Mouse (Mus musculus) ES-E14 (cell line): ENCODE data around the gene Ngfr. TPM values are rescaled to one million over a fixed set of nuclear protein-coding genes. Genes with fewer than 3 reads are reported as not detected.

ENCODE experiments used
- DNase-seq: peaks from one replicate; pipeline ENCODE4 v3.0.0-alpha.2; 2013; ENCODE audit warnings: low read depth, low spot score
- H3K27ac ChIP-seq: 2 replicates; pipeline ENCODE4 v1.5.1; 2012; ENCODE audit warnings: low read depth, mild to moderate bottlenecking, low read length, moderate library complexity, mixed read lengths; ENCODE audit not compliant: poor library complexity, insufficient read depth, severe bottlenecking
- H3K36me3 ChIP-seq: 2 replicates; pipeline ENCODE4 v1.6.1; 2012; ENCODE audit warnings: mild to moderate bottlenecking, low read length, moderate library complexity, mixed read lengths; ENCODE audit not compliant: control insufficient read depth, poor library complexity, insufficient read depth, severe bottlenecking
- H3K4me1 ChIP-seq, 2 experiments: fragments of 150-350 bp in 1 of 2; sonication (generic) in 1 of 2; 2 replicates each; pipeline ENCODE4 v1.6.1; 2012; ENCODE audit warnings: low read length in 2 of 2, mild to moderate bottlenecking in 1 of 2, mixed read lengths in 1 of 2; ENCODE audit not compliant: control insufficient read depth in 2 of 2, insufficient read depth in 2 of 2, poor library complexity in 1 of 2
- H3K4me3 ChIP-seq, 2 experiments: fragments of 150-350 bp in 1 of 2; sonication (generic) in 1 of 2; 2 replicates each; pipeline ENCODE4 v1.5.1; 2012; ENCODE audit warnings: low read length in 2 of 2, low read depth in 1 of 2, mild to moderate bottlenecking in 1 of 2, mixed read lengths in 1 of 2; ENCODE audit not compliant: insufficient read depth in 1 of 2, poor library complexity in 1 of 2, severe bottlenecking in 1 of 2
- H3K9ac ChIP-seq: 2 replicates; pipeline ENCODE4 v1.6.1; 2012; ENCODE audit warnings: low read depth, mild to moderate bottlenecking, low read length, mixed read lengths; ENCODE audit not compliant: poor library complexity, insufficient read depth, severe bottlenecking
- H3K9me3 ChIP-seq: fragments of 150-350 bp; sonication (generic); 2 replicates; pipeline ENCODE4 v1.6.1; 2012; ENCODE audit warnings: low read depth, mild to moderate bottlenecking, low read length; ENCODE audit not compliant: control insufficient read depth, insufficient read depth
- CHD2 ChIP-seq: IDR thresholded peaks from 2 replicates; pipeline ENCODE4 v1.6.1; 2014; ENCODE audit warnings: mild to moderate bottlenecking, low read depth, low read length, inconsistent platforms
- HCFC1 ChIP-seq: IDR thresholded peaks from 2 replicates; pipeline ENCODE4 v1.6.1; 2012; ENCODE audit warnings: low read length, inconsistent platforms, borderline replicate concordance; ENCODE audit not compliant: insufficient read depth
- MAFK ChIP-seq: IDR thresholded peaks from 2 replicates; pipeline ENCODE4 v1.6.1; 2014; ENCODE audit warnings: mild to moderate bottlenecking, low read depth, low read length, inconsistent platforms; ENCODE audit not compliant: insufficient read depth
- ZC3H11A ChIP-seq: IDR thresholded peaks from 2 replicates; pipeline ENCODE4 v1.6.1; 2012; ENCODE audit warnings: low read depth, mild to moderate bottlenecking, inconsistent platforms, low read length, borderline replicate concordance
- ZNF384 ChIP-seq: IDR thresholded peaks from 2 replicates; pipeline ENCODE4 v1.6.1; 2012; ENCODE audit warnings: low read depth, low read length, inconsistent platforms
- in situ Hi-C, 2 experiments: fragments of 600-800 bp; cut with MboI; formaldehyde crosslinking; loops; one replicate each; pipeline ENCODE4 v1.15.1; 2025; ENCODE audit warnings: low sequenced_read_pairs in 2 of 2, inconsistent platforms in 1 of 2; ENCODE audit not compliant: unreplicated experiment in 2 of 2
- total RNA-seq: library from RNA; depleted of rRNA; stranded (reverse); fragments of 300-350 nt; gene quantifications from 2 replicates; pipeline ENCODE4 v1.2.3, GENCODE M21; 2012

Ngfr gene
- total RNA-seq, 1 experiment, result 19.9 TPM

- TF ChIP-seq CHD2 (no peak), ZC3H11A (no peak), MAFK (no peak), ZNF384 (no peak), HCFC1 (no peak)
- Histone ChIP-seq H3K36me3 (no peaks in the 10 kb centered on the region), H3K4me1 (peaks cover 9 to 64% of the 10 kb centered on the region in 2 experiments), H3K4me3 (no peak overlapping the region), H3K9me3 (no peaks in the 10 kb centered on the region), H3K27ac (peak overlapping the region; percentile 9; the same call in 1 of the 2 replicates), H3K9ac (peak overlapping the region; percentile 13; the same call in 1 of the 2 replicates)
- no peak for DNase-seq
- in situ Hi-C loops, result no loop called here
Observed at GRCm38 (mm10) chr11:95540637-95541385, 46.7 kb downstream of the Ngfr start.

DNA sequence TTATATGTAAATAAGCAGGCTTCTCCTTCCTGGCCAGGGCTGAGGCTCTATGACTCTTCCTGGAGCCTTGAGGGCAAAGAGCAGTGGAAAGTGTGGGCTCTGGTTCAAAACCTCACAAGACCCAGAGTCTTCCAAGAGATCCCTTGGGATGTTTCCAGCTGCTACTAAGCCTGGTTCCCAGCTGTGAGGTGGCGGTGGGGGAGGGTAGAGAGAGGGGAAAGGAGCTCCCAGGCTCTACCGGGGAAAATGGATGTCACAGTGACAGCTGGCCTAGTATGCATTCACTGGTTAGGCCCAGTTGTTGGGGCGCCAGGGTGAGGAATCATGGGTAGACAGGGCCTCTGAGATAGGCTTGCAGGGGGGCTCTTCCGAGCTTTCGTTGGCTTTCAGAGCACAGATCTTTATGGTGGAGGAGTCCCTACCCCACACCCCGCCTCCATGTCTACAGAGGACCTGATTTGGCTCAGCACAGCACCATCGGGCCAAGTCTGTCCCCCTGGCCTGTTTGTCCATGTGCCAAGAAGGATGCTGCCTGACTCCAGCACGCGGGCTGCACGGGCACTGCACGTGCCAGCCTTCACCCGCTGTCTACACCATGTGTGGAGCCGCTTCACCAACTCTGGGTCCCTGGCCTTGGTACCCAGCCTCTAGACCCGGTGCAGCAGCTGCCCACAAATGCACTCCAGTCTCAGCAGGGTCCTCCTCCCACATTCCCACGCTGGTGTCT is 49.0 kb downstream of the Ngfr start:
- in situ Hi-C loops, result no loop called here
- H3K9ac ChIP-seq, result no peak overlapping the region
- DNase-seq, result no peak
- peaks cover 4 to 44% of the 10 kb centered on the region in 2 experiments for H3K4me1 ChIP-seq
- no peak overlapping the region for H3K27ac ChIP-seq
- TF ChIP-seq MAFK (no peak), ZC3H11A (no peak), ZNF384 (no peak), HCFC1 (no peak), CHD2 (no peak)
- no peak overlapping the region for H3K4me3 ChIP-seq
- no peaks in the 10 kb centered on the region for H3K9me3 ChIP-seq
- no peaks in the 10 kb centered on the region for H3K36me3 ChIP-seq

DNA sequence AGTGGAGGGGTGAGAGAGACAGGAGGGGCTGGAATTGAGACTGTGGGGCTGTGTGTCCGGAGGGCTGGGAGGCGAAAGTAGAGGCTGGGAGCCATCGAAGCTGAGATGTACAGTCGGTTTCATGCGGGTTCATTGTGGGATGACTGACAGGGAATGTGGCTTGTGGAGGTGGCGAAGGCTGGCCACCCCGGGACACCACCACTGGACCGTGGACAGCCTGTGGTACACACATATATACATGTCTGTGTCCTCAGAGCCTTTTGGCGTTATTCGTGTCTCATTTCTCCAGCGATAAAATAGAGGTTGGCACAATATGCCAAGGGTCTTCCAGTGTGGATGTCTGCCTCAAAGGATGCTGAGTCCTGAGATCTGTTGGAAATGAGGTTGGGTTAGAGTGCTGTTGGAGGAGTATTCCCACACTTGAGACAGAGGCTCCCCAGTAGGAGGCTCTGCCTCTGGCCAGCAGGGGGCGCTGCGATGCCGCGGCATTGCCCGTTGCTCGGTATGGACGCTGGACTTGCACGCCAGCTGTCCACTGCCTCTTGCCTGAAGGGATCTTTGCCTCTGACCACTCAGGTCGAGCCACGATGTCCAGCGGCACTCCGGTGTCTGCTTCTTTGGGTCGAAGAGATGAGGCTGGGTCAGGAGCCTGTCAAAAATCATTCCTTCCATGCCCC is 53.9 kb downstream of the Ngfr start:
- Histone ChIP-seq H3K9me3 (no peaks in the 10 kb centered on the region), H3K27ac (no peak overlapping the region), H3K4me3 (no peak overlapping the region), H3K4me1 (peaks cover 0 to 11% of the 10 kb centered on the region in 2 experiments; a peak in 3 of 4 replicates), H3K9ac (no peak overlapping the region), H3K36me3 (no peaks in the 10 kb centered on the region)
- DNase-seq, result no peak
- peak; percentile 60; the same call in 1 of the 2 replicates for TF ChIP-seq ZC3H11A
- no peak for TF ChIP-seq ZNF384
- in situ Hi-C loops, result no loop called here

GRCm38 (mm10) chr11:95532353-95533072 is 55.0 kb downstream of the Ngfr start:
- Histone ChIP-seq H3K4me3 (no peak overlapping the region; a peak in 1 of 4 replicates), H3K4me1 (peaks cover 0 to 8% of the 10 kb centered on the region in 2 experiments; a peak in 2 of 4 replicates), H3K9me3 (no peaks in the 10 kb centered on the region), H3K36me3 (no peaks in the 10 kb centered on the region), H3K9ac (no peak overlapping the region), H3K27ac (no peak overlapping the region)
- TF ChIP-seq CHD2, result peak; percentile 98
- TF ChIP-seq ZNF384, result no peak
- TF ChIP-seq MAFK, result no peak
- in situ Hi-C loops, result no loop called here
- peak; percentile 78 for DNase-seq
